Mouse (Mus musculus) lung, postnatal 0 days (tissue): ENCODE measurements around the gene Slc24a2.

Experiments used
- CTCF ChIP-seq: IDR thresholded peaks from 2 replicates; pipeline ENCODE4 v1.5.1; 2016; ENCODE audit warnings: antibody characterized with exemption, mild to moderate bottlenecking
- EP300 ChIP-seq: IDR thresholded peaks from 2 replicates; pipeline ENCODE4 v1.6.1; 2016; ENCODE audit warnings: antibody characterized with exemption, mild to moderate bottlenecking, control low read depth

GRCm38 (mm10) chr4:86957576-86958411 lies 272.5 kb downstream of the Slc24a2 start:
- TF ChIP-seq CTCF (peak; percentile 82), EP300 (no peak)
